Mouse (Mus musculus) hindbrain, embryonic 15.5 days (tissue): ENCODE measurements around the gene Rimbp2. TPM values are rescaled to one million over a fixed set of nuclear protein-coding genes. Genes with fewer than 3 reads are reported as not detected.
"Not testable (repeated sequence)": the region's sequence is repeated elsewhere in the genome, so short reads cannot be mapped to it uniquely, and the experiment has no call there.

Source experiments
- ATAC-seq: fragments of 200-750 bp; cut with Nextera tagmentation; 2 replicates; pipeline ENCODE4 v1.8.0; 2017; ENCODE audit warnings: low read depth, moderate number of reproducible peaks, moderate TSS enrichment; ENCODE audit not compliant: low FRiP score
- H3K27ac ChIP-seq: fragments of 300-500 bp; sonication (generic); replicated peaks from 2 replicates; pipeline ENCODE4 v1.5.1; 2015; ENCODE audit warnings: mild to moderate bottlenecking, inconsistent platforms
- H3K27me3 ChIP-seq: fragments of 300-500 bp; sonication (generic); 2 replicates; pipeline ENCODE4 v1.6.1; 2015; ENCODE audit warnings: control low read depth, inconsistent platforms
- H3K36me3 ChIP-seq: fragments of 300-500 bp; sonication (generic); 2 replicates; pipeline ENCODE4 v1.6.1; 2015; ENCODE audit warnings: control low read depth, inconsistent platforms
- H3K4me1 ChIP-seq: fragments of 300-500 bp; sonication (generic); replicated peaks from 2 replicates; pipeline ENCODE4 v1.6.1; 2015; ENCODE audit warnings: control low read depth, inconsistent platforms
- H3K4me2 ChIP-seq: fragments of 300-500 bp; sonication (generic); 2 replicates; pipeline ENCODE4 v1.6.1; 2015; ENCODE audit warnings: moderate library complexity, mild to moderate bottlenecking, inconsistent platforms
- H3K4me3 ChIP-seq: fragments of 300-500 bp; sonication (generic); 2 replicates; pipeline ENCODE4 v1.5.1; 2015; ENCODE audit warnings: mild to moderate bottlenecking, inconsistent platforms
- H3K9ac ChIP-seq: fragments of 300-500 bp; sonication (generic); 2 replicates; pipeline ENCODE4 v1.6.1; 2015; ENCODE audit warnings: inconsistent platforms
- H3K9me3 ChIP-seq: fragments of 300-500 bp; sonication (generic); 2 replicates; pipeline ENCODE4 v1.6.1; 2016; ENCODE audit warnings: control low read depth, inconsistent platforms
- WGBS: fragments of 180-500 bp; shearing (Covaris S2); methylation state at CpG from one replicate; pipeline ENCODE4 v1.1.7; 2015; 5-methylcytosine and 5-hydroxymethylcytosine counted together
- polyA plus RNA-seq: library from polyadenylated mRNA; unstranded; fragments of >200 nt; fragmentation: Nextera tagmentation; extraction: Ambion mirVana; gene quantifications from 2 replicates; pipeline ENCODE4 v1.2.1, GENCODE M21; 2015

The Rimbp2 gene
- polyA plus RNA-seq, 1 experiment from 2014 or later: 7.3 TPM

DNA sequence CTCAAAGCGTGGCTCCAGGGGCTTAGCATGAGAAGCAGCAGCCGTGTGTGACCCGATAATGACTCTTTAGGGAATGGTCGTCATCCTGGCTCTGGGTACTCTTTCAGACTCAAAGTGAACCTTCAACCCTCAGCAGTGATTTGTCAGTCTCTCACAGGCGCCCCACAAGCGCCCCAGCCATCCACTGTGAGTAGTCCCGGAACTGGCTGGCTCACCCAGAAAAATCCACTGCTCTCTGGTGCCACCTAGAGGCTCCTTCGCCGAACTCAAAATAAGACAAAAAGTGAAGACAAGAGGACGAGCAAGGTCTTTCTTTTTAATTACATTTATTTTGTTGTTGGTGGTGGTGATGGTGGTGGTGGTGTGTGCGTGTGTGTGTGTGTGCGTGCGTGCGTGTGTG is 18.0 kb upstream of the Rimbp2 start:
- peak; percentile 56; the same call in 1 of the 2 replicates for ATAC-seq

DNA sequence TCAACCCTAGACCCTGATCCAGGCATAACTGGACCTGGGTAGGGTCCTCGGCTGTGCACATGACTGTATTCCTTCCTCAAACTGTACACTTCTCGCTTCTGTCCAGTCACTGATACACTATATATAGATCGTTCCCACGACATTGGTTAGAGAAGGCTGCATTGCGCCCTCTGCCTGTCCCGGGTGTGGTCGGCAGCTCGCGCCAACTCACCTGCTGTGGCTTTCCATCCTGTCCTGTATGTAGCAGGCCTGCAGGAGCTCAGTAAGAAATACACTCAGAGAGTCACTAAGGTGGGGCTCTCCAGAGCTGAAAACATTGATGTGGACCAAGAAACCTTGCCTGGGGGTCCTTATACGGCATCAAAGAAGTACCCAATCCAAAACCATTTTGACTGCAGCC is 17.6 kb upstream of the Rimbp2 start:
- H3K4me2 ChIP-seq: 0 out of 2 replicates have a peak overlapping the region, but pooled peaks have one; percentile 29
- no peak overlapping the region for H3K9ac ChIP-seq
- no peak overlapping the region for H3K4me3 ChIP-seq
- no peaks in the 10 kb centered on the region for H3K9me3 ChIP-seq
- no peaks in the 10 kb centered on the region for H3K27me3 ChIP-seq
- H3K36me3 ChIP-seq: no peaks in the 10 kb centered on the region
- WGBS: 73% methylated on average over 10 of the region's 10 CpGs
- no peaks in the 10 kb centered on the region for H3K4me1 ChIP-seq
- H3K27ac ChIP-seq: no peak overlapping the region
- ATAC-seq: no peak

More for the DNA sequence above, 18.0 kb upstream of the Rimbp2 start:
- H3K27ac ChIP-seq: no peak overlapping the region
- peak overlapping the region; percentile 29; the same call in 1 of the 2 replicates for H3K4me2 ChIP-seq
- no peaks in the 10 kb centered on the region for H3K4me1 ChIP-seq
- no peaks in the 10 kb centered on the region for H3K27me3 ChIP-seq
- no peak overlapping the region for H3K9ac ChIP-seq
- WGBS: 18% methylated on average over 14 of the region's 14 CpGs
- no peak overlapping the region for H3K4me3 ChIP-seq
- no peaks in the 10 kb centered on the region for H3K36me3 ChIP-seq
- H3K9me3 ChIP-seq: no peaks in the 10 kb centered on the region

DNA sequence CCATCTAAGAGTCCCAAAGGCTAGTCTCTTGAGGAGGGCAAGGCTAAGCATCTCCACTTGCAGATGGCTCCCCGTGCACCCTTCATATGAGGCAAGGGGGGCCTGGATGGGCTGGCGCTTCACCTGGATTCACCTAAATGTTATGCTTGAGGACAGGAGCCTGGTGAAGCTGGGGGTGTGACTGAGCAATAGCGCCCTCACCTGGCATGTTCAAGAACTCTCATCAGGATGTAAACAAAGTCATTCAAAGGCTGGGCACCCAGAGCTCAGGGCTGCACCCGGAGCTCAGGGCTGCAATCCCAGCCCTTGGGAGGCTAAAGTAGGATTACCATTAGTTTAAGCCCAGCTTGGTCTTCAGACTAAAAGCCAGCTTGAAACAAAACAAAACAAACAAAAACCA is 11.1 kb upstream of the Rimbp2 start:
- H3K27ac ChIP-seq: no peak overlapping the region

DNA sequence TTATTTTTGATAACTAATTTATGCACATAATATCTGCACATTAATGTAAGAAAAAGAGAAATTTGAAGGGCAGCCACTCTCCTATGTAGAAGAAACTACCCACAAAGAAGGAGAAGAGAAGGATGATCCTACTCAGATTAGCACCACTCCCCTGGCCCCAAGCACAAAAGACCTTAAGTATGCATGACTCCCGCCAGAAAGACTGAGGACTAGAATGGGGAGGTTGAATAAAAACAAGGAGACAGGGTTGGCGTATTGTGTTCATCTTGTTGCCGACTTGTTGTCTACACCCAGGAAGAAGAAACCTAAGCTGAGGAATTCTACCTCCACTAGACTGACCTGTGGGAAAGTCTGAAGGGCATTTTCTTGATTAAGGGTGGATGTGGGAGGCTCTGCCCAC is 5.6 kb upstream of the Rimbp2 start:
- no peak overlapping the region for H3K4me2 ChIP-seq
- H3K9me3 ChIP-seq: no peaks in the 10 kb centered on the region
- H3K9ac ChIP-seq: no peak overlapping the region
- no peak overlapping the region for H3K4me3 ChIP-seq
- no peaks in the 10 kb centered on the region for H3K36me3 ChIP-seq
- ATAC-seq: no peak
- peaks cover under 1% of the 10 kb centered on the region; the same call in 1 of the 2 replicates for H3K4me1 ChIP-seq
- H3K27me3 ChIP-seq: no peaks in the 10 kb centered on the region
- WGBS: 76% methylated on average over 3 of the region's 3 CpGs
- no peak overlapping the region for H3K27ac ChIP-seq

More for the DNA sequence above, 11.1 kb upstream of the Rimbp2 start:
- Histone ChIP-seq H3K9me3 (no peaks in the 10 kb centered on the region), H3K4me3 (no peak overlapping the region), H3K36me3 (no peaks in the 10 kb centered on the region), H3K4me1 (no peaks in the 10 kb centered on the region), H3K9ac (no peak overlapping the region), H3K27me3 (no peaks in the 10 kb centered on the region), H3K4me2 (no peak overlapping the region)
- 50% methylated on average over 4 of the region's 4 CpGs for WGBS
- ATAC-seq: no peak

DNA sequence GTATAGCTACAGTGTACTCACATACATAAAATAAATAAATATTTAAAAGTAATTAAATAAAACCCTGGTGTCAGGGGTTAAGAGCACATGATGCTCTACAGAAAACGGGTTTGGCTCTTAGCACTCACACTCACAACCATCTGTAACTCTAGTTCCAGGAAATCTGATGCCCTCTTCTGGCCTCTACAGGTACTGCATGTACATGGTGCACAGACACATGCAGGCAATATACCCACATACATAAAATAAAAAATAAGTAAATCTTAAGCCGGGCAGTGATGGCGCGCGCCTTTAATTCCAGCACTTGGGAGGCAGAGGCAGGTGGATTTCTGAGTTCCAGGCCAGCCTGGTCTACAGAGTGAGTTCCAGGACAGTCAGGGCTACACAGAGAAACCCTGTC is 1.1 kb upstream of the Rimbp2 start:
- WGBS: 95% methylated on average over 5 of the region's 5 CpGs
- not testable (repeated sequence) for H3K9ac ChIP-seq, H3K4me2 ChIP-seq, ATAC-seq, H3K9me3 ChIP-seq, H3K4me3 ChIP-seq, H3K27ac ChIP-seq, H3K36me3 ChIP-seq, H3K27me3 ChIP-seq
- peaks cover 26% of the 10 kb centered on the region for H3K4me1 ChIP-seq

DNA sequence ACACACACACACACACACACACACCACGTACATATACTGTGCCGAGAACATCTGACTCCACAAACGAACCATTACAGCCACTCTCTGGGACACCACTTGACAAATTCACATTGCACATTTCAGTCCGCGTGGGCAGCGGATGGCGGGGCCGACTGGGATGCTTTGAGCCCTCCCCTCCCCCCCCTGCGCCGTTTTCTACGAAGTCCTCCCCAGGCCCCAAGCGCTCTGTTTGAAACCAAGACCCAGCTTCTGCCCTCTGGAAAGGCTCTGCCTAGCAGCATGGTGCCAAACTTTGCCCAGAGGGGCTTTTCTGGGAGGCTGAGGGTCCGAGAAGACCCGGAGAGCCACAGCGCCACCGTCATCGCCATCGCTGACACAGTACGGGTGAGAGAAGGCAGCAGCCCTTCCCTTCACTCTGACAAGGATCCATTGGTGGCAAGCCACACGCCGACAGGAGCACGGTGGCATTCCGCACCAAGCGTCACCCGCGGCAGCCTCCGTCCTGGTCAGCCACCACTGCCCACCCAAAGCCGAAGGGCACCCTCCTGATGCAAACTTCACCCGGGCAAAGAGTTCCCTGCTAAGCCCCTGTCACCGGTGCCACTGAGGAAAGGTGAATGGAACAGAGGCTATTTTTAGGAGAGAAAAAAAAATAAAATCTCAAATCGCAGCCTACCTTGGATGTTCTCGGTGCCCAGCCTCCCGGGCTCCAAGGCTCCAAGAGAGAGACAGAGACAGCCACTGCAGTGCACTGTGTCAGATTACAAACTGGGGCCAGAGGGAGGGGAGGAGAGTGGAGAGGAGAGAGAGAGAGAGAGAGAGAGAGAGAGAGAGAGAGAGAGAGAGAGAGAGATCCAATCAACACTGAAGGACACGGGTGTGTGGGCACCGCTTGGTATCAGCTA is 743 bp downstream of the Rimbp2 start:
- H3K4me1 ChIP-seq: peaks cover 26% of the 10 kb centered on the region
- H3K4me3 ChIP-seq: peak overlapping the region; percentile 53
- WGBS: 1% methylated on average over 35 of the region's 35 CpGs
- H3K4me2 ChIP-seq: peak overlapping the region; percentile 65
- no peaks in the 10 kb centered on the region for H3K27me3 ChIP-seq
- H3K36me3 ChIP-seq: no peaks in the 10 kb centered on the region
- peak overlapping the region; percentile 57 for H3K9ac ChIP-seq
- peak overlapping the region; percentile 93 for H3K27ac ChIP-seq
- H3K9me3 ChIP-seq: no peaks in the 10 kb centered on the region
- ATAC-seq: peak; percentile 74

DNA sequence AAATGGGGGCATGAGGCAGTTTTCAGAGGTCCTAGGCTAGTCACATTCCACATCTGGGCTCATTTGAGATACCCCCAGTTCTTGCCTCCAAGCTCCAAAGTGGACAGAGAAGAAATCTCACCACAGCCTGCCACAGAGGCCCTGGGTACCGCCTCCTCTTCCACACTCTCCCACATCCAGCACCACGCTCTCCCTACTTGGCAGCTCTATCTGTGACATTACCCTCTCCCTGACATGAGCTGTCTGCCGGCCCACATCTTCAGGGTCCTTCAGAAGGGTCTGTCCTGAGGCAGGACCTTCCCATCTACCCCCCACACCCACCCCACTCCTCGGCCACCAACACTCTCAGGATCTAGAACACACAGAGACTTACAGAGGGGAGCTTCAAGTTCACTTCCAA is 1.8 kb downstream of the Rimbp2 start:
- no peak for ATAC-seq
- H3K4me2 ChIP-seq: peak overlapping the region; percentile 65
- peak overlapping the region; percentile 57 for H3K9ac ChIP-seq
- H3K27me3 ChIP-seq: no peaks in the 10 kb centered on the region
- H3K36me3 ChIP-seq: no peaks in the 10 kb centered on the region
- H3K27ac ChIP-seq: no peak overlapping the region
- H3K9me3 ChIP-seq: no peaks in the 10 kb centered on the region
- H3K4me3 ChIP-seq: peak overlapping the region; percentile 53
- H3K4me1 ChIP-seq: peaks cover 26% of the 10 kb centered on the region
- 35% methylated on average over 4 of the region's 4 CpGs for whole genome bisulfite sequencing

DNA sequence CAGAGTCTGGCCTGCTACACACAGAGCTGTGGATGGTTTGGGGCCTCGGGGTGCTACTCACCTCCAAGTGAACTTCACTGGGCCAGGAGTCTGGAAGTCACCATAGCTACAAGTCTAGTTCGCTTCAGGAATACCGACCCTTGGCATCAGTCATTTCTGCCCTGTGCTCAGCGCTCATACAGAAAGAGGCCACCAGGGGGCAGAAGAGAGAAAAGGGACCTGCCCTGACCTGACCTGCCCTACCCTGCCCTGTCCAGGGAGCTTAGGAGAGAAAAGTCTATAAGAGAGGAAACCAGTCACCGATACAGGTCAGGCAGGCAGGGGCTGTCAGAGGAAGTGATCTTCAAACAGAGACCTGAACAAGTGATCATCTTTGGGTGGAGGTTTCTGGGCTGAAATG is 6.2 kb downstream of the Rimbp2 start:
- Histone ChIP-seq H3K4me2 (no peak overlapping the region), H3K9ac (no peak overlapping the region), H3K4me3 (no peak overlapping the region), H3K9me3 (no peaks in the 10 kb centered on the region), H3K4me1 (peaks cover 19% of the 10 kb centered on the region), H3K27ac (no peak overlapping the region), H3K36me3 (no peaks in the 10 kb centered on the region), H3K27me3 (no peaks in the 10 kb centered on the region)
- no peak for ATAC-seq
- WGBS: 75% methylated on average over 5 of the region's 5 CpGs

DNA sequence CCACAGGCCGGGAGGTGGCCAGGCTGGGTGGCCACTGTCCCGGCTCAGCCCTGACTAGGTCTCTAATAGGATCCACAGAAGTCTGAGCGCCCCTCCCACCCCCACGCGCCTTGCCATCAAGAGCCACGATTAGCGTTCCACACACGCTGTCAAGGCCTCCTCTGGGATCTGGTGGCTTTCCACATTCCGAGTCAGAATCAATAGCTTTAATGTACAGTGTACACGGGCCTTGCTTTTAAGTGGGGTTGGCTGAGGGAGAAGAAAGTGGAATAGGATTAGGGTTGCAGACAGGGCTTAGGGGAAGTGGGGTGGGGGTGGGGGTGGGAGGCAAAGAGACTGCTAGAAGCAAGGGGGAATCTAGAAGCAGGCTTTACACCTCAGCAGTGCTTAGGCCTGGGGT is 12.8 kb downstream of the Rimbp2 start:
- WGBS: 77% methylated on average over 10 of the region's 10 CpGs
- H3K4me1 ChIP-seq: peaks cover 2% of the 10 kb centered on the region
- no peaks in the 10 kb centered on the region for H3K27me3 ChIP-seq
- no peak overlapping the region for H3K9ac ChIP-seq
- ATAC-seq: no peak
- H3K4me2 ChIP-seq: no peak overlapping the region
- H3K9me3 ChIP-seq: no peaks in the 10 kb centered on the region
- no peaks in the 10 kb centered on the region for H3K36me3 ChIP-seq
- H3K4me3 ChIP-seq: no peak overlapping the region
- no peak overlapping the region for H3K27ac ChIP-seq

DNA sequence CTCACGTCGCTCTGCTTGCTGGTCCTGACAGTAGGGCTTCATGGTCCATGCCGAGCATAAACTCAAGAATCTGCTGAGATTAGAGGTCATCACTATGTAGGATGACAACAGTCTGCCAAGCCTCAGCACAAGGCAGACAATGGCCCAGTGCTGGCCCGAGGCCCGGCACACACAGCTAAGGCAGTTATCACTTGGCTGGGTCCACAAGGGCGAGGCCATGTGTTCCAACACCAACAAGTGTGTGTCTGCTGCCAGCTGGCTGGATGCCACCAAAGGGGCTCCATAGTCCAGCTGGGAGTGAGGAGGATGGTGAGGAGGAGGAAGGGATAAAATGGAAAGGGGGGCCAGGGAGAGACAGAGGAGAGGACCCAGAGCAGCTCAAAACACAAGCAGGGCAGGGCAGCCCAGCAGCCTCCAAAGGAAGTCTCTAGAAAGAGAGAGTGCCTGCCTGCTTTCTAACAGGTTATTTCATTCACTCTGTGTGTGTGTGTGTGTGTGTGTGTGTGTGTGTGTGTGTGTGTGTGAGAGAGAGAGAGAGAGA is 17.9 kb downstream of the Rimbp2 start:
- H3K27ac ChIP-seq: no peak overlapping the region
- no peaks in the 10 kb centered on the region for H3K36me3 ChIP-seq
- no peaks in the 10 kb centered on the region for H3K9me3 ChIP-seq
- H3K27me3 ChIP-seq: no peaks in the 10 kb centered on the region
- no peak overlapping the region for H3K4me2 ChIP-seq
- no peak overlapping the region for H3K9ac ChIP-seq
- H3K4me3 ChIP-seq: no peak overlapping the region
- H3K4me1 ChIP-seq: peaks cover 6% of the 10 kb centered on the region
- 58% methylated on average over 6 of the region's 6 CpGs for WGBS
- ATAC-seq: peak; percentile 72

DNA sequence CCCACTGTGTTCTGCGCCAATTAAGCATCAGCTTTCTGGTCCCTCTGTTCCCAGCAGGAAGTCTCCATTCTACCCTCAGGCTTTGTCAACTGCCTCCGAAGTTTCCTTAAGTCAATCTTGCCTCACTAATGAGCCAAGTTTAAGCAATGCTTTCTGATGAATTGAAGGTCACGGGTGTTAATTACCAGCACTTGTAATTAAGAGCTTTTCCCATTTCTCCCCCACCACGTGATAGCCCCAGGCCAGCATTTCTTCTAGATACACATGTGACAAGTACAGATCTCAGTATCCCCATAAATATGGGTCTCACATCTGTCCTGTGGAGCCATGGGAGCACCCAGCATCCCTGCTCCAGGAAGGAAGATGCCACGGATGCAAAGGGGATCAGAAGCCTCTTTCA is 20.5 kb downstream of the Rimbp2 start:
- Histone ChIP-seq H3K4me2 (no peak overlapping the region), H3K9ac (no peak overlapping the region), H3K27me3 (no peaks in the 10 kb centered on the region), H3K4me1 (peaks cover 6% of the 10 kb centered on the region), H3K4me3 (no peak overlapping the region), H3K9me3 (no peaks in the 10 kb centered on the region), H3K36me3 (no peaks in the 10 kb centered on the region), H3K27ac (no peak overlapping the region)
- 42% methylated on average over 5 of the region's 5 CpGs for WGBS
- ATAC-seq: no peak

DNA sequence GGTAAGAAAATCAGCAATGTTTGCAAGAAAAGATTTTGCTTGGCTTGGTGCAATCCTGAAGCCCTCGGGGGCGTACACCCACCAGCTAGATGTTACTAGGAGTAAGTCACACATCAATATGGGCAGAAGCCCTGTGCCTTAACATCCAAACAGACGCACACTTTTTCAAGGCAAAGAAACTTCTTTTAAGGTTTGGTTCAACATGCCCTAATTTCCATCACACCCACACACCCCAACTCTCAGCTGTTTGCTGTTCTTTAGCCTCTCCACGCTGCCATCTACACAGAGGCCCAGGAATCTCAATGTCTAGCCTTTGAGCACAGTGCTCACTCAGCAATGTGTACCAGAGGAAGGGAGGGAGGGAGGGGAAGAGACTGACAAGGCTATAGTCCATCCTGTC is 28.2 kb downstream of the Rimbp2 start:
- WGBS: 83% methylated on average over 4 of the region's 4 CpGs
- Histone ChIP-seq H3K4me1 (0 out of 2 replicates have a peak, but pooled peaks cover under 1% of the 10 kb centered on the region), H3K9ac (no peak overlapping the region), H3K27me3 (no peaks in the 10 kb centered on the region), H3K9me3 (no peaks in the 10 kb centered on the region), H3K4me3 (no peak overlapping the region), H3K36me3 (no peaks in the 10 kb centered on the region), H3K27ac (no peak overlapping the region), H3K4me2 (no peak overlapping the region)
- ATAC-seq: no peak
